In the genomic region with DNA sequence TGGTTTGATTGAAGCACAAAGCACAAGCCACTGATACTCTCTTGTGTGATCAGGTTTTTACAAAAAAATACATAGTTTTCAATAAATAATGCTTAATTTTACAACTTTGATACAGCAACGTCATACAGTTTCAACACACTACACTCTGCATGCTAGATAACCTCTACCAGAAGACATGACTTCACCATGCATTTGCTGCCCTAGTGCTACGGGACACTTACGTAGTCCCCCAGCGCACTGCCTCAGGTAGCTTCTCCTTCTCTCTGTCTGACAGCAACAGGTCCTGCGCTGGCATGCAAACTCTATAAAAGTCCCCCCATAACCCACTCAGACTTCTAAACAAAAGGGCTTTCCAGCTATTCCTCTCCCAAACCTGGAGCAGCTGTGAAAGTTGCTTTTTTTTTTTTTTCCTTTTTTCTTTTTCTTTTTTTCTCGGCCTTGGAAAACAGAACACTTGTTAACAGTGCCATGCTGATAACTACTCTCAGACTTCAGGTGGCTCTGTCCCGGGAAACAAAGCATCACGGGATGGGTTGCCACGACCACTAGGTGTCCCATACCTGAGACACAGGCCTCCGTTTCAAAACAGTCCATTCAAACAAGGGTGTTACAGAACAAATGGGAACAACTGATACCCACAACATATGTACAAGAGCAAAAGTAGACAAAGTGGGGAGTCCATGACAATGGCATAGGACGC, we compare ENCODE assay signal across 12 mouse cellular contexts. TPM values are rescaled to one million over a fixed set of nuclear protein-coding genes. Genes with fewer than 3 reads are reported as not detected.
DNase-seq lines count a peak whose midpoint lies in the region; ATAC-seq and TF ChIP-seq lines count a peak whose summit lies in the region.
"Had no signal": no experiment of that assay in that cellular context is flagged by ENCODE, and none has a peak within 500 bp of the region (broad histone marks: within the 10 kb centered on the region; RNA-seq: fewer than 3 reads in every experiment).

No protein-coding gene starts in this region.

- 70% methylated on average over 11 of the region's 11 CpGs for WGBS in intestine, postnatal 0 days
- WGBS in intestine, embryonic 16.5 days = 64% methylated on average over 11 of the region's 11 CpGs
- 59% methylated on average over 11 of the region's 11 CpGs for WGBS in embryonic facial prominence, embryonic 11.5 days
- 40% methylated on average over 11 of the region's 11 CpGs for WGBS in hindbrain, embryonic 14.5 days
- WGBS in midbrain, postnatal 0 days = 28% methylated on average over 11 of the region's 11 CpGs
- 71% methylated on average over 11 of the region's 11 CpGs for WGBS in kidney, embryonic 15.5 days

- no peak overlapping the region for H3K9ac ChIP-seq in intestine, postnatal 0 days (ENCODE audit: low read depth, low read length)
- no peak overlapping the region for H3K9ac ChIP-seq in intestine, embryonic 16.5 days (ENCODE audit: low read depth, low read length)
- H3K9ac ChIP-seq in embryonic facial prominence, embryonic 11.5 days (replicated peaks; ENCODE audit: low read length) = no peak overlapping the region; the same call in 1 of the 2 replicates
- peak overlapping the region; percentile 100 for H3K9ac ChIP-seq in hindbrain, embryonic 14.5 days
- peak overlapping the region; percentile 42; the same call in 1 of the 2 replicates for H3K9ac ChIP-seq in midbrain, postnatal 0 days (replicated peaks; ENCODE audit: low read length, poor library complexity, severe bottlenecking)
- no peak overlapping the region for H3K9ac ChIP-seq in kidney, embryonic 15.5 days

- no peaks in the 10 kb centered on the region for H3K4me1 ChIP-seq in intestine, postnatal 0 days (replicated peaks; ENCODE audit: control insufficient read depth, insufficient read depth, low read length)
- H3K4me1 ChIP-seq in intestine, embryonic 16.5 days (ENCODE audit: control insufficient read depth, insufficient read depth, low read length) = no peaks in the 10 kb centered on the region
- no peaks in the 10 kb centered on the region for H3K4me1 ChIP-seq in embryonic facial prominence, embryonic 11.5 days (ENCODE audit: control insufficient read depth, insufficient read depth, low read length)
- peaks cover 30% of the 10 kb centered on the region for H3K4me1 ChIP-seq in hindbrain, embryonic 14.5 days (replicated peaks; ENCODE audit: control insufficient read depth, insufficient read depth, low read length)
- no peaks in the 10 kb centered on the region for H3K4me1 ChIP-seq in midbrain, postnatal 0 days (ENCODE audit: insufficient read depth, low read length)
- H3K4me1 ChIP-seq in kidney, embryonic 15.5 days = 0 out of 2 replicates have a peak, but pooled peaks cover 5% of the 10 kb centered on the region

- H3K36me3 ChIP-seq in intestine, postnatal 0 days (ENCODE audit: control insufficient read depth, insufficient read depth) = no peaks in the 10 kb centered on the region
- H3K36me3 ChIP-seq in intestine, embryonic 16.5 days (ENCODE audit: control insufficient read depth, insufficient read depth, low read length) = no peaks in the 10 kb centered on the region
- H3K36me3 ChIP-seq in embryonic facial prominence, embryonic 11.5 days (replicated peaks; ENCODE audit: control insufficient read depth, insufficient read depth, low read depth, low read length) = no peaks in the 10 kb centered on the region
- H3K36me3 ChIP-seq in hindbrain, embryonic 14.5 days (replicated peaks; ENCODE audit: control insufficient read depth, insufficient read depth) = no peaks in the 10 kb centered on the region; the same call in 1 of the 2 replicates
- H3K36me3 ChIP-seq in midbrain, postnatal 0 days (ENCODE audit: insufficient read depth, low read length) = peaks cover 3% of the 10 kb centered on the region; the same call in 1 of the 2 replicates
- peaks cover 3% of the 10 kb centered on the region; the same call in 1 of the 2 replicates for H3K36me3 ChIP-seq in kidney, embryonic 15.5 days

- no peak for ATAC-seq in intestine, postnatal 0 days
- no peak for ATAC-seq in intestine, embryonic 16.5 days
- ATAC-seq in embryonic facial prominence, embryonic 11.5 days (replicated peaks; ENCODE audit: insufficient number of reproducible peaks, low FRiP score, low TSS enrichment, low read depth) = no peak
- ATAC-seq in hindbrain, embryonic 14.5 days (ENCODE audit: low FRiP score) = no peak
- ATAC-seq in midbrain, postnatal 0 days (ENCODE audit: low FRiP score) = no peak
- no peak for ATAC-seq in kidney, embryonic 15.5 days (replicated peaks; ENCODE audit: low FRiP score)
- ATAC-seq: activated CD4-positive, CD25-positive, alpha-beta regulatory T cell, adult 4 months had no signal

- no peak overlapping the region for H3K4me2 ChIP-seq in intestine, postnatal 0 days (replicated peaks; ENCODE audit: low read depth)
- H3K4me2 ChIP-seq in intestine, embryonic 16.5 days (ENCODE audit: low read depth, low read length) = no peak overlapping the region
- H3K4me2 ChIP-seq in embryonic facial prominence, embryonic 11.5 days (ENCODE audit: low read depth, low read length) = peak overlapping the region; percentile 26
- H3K4me2 ChIP-seq in hindbrain, embryonic 14.5 days (replicated peaks) = peak overlapping the region; percentile 91
- H3K4me2 ChIP-seq in midbrain, postnatal 0 days (ENCODE audit: low read depth, low read length, poor library complexity, severe bottlenecking) = peak overlapping the region; percentile 63
- no peak overlapping the region for H3K4me2 ChIP-seq in kidney, embryonic 15.5 days

- H3K27me3 ChIP-seq in intestine, postnatal 0 days (replicated peaks; ENCODE audit: control insufficient read depth, insufficient read depth, low read length) = no peaks in the 10 kb centered on the region
- H3K27me3 ChIP-seq in intestine, embryonic 16.5 days (replicated peaks; ENCODE audit: control insufficient read depth, insufficient read depth, low read length) = no peaks in the 10 kb centered on the region
- H3K27me3 ChIP-seq in embryonic facial prominence, embryonic 11.5 days (ENCODE audit: control insufficient read depth, insufficient read depth, low read length) = no peaks in the 10 kb centered on the region
- no peaks in the 10 kb centered on the region for H3K27me3 ChIP-seq in hindbrain, embryonic 14.5 days (ENCODE audit: control insufficient read depth, insufficient read depth, low read length)
- no peaks in the 10 kb centered on the region for H3K27me3 ChIP-seq in midbrain, postnatal 0 days (ENCODE audit: insufficient read depth, low read length)
- no peaks in the 10 kb centered on the region for H3K27me3 ChIP-seq in kidney, embryonic 15.5 days

- no peak overlapping the region for H3K4me3 ChIP-seq in intestine, postnatal 0 days (ENCODE audit: low read depth, low read length)
- H3K4me3 ChIP-seq in intestine, embryonic 16.5 days (ENCODE audit: low read length) = no peak overlapping the region
- H3K4me3 ChIP-seq in embryonic facial prominence, embryonic 11.5 days (ENCODE audit: low read depth, low read length) = peak overlapping the region; percentile 9; the same call in 1 of the 2 replicates
- H3K4me3 ChIP-seq in hindbrain, embryonic 14.5 days (replicated peaks; ENCODE audit: low read length) = peak overlapping the region; percentile 91
- H3K4me3 ChIP-seq in midbrain, postnatal 0 days (ENCODE audit: low read depth, low read length) = peak overlapping the region; percentile 95
- H3K4me3 ChIP-seq in kidney, embryonic 15.5 days (replicated peaks) = no peak overlapping the region

- TF ChIP-seq CTCF in intestine, postnatal 0 days (IDR thresholded peaks at IDR 0.05; ENCODE audit: low read depth) = 0 out of 2 replicates have a peak, but pooled peaks have one; percentile 21
- peak; percentile 53 for TF ChIP-seq CTCF in midbrain, postnatal 0 days (IDR thresholded peaks at IDR 0.05)

- no peaks in the 10 kb centered on the region for H3K9me3 ChIP-seq in intestine, postnatal 0 days (ENCODE audit: control insufficient read depth)
- no peaks in the 10 kb centered on the region for H3K9me3 ChIP-seq in intestine, embryonic 16.5 days (ENCODE audit: control insufficient read depth, low read length)
- H3K9me3 ChIP-seq in embryonic facial prominence, embryonic 11.5 days (replicated peaks; ENCODE audit: control insufficient read depth, low read length) = no peaks in the 10 kb centered on the region
- H3K9me3 ChIP-seq in hindbrain, embryonic 14.5 days (ENCODE audit: control insufficient read depth, low read length) = no peaks in the 10 kb centered on the region
- no peaks in the 10 kb centered on the region for H3K9me3 ChIP-seq in midbrain, postnatal 0 days (ENCODE audit: low read length)
- no peaks in the 10 kb centered on the region for H3K9me3 ChIP-seq in kidney, embryonic 15.5 days (replicated peaks)

- H3K27ac ChIP-seq in intestine, postnatal 0 days (ENCODE audit: low read depth, low read length) = no peak overlapping the region
- no peak overlapping the region for H3K27ac ChIP-seq in intestine, embryonic 16.5 days (ENCODE audit: low read length)
- 0 out of 2 replicates have a peak overlapping the region, but pooled peaks have one; percentile 16 for H3K27ac ChIP-seq in embryonic facial prominence, embryonic 11.5 days (replicated peaks; ENCODE audit: low read depth, low read length)
- peak overlapping the region; percentile 97 for H3K27ac ChIP-seq in hindbrain, embryonic 14.5 days
- H3K27ac ChIP-seq in midbrain, postnatal 0 days (ENCODE audit: low read depth, low read length) = peak overlapping the region; percentile 32; the same call in 1 of the 2 replicates
- no peak overlapping the region for H3K27ac ChIP-seq in kidney, embryonic 15.5 days
- H3K27ac ChIP-seq: macrophage had no signal

- DNase-seq in embryonic facial prominence, embryonic 11.5 days (ENCODE audit: low spot score) = no peak
- DNase-seq in hindbrain, embryonic 14.5 days (ENCODE audit: low spot score) = no peak
- DNase-seq in midbrain, postnatal 0 days (ENCODE audit: low spot score) = no peak
- DNase-seq in adipocyte (ENCODE audit: low spot score) = no peak
- DNase-seq in layer of hippocampus, adult 8-10 months (ENCODE audit: low spot score in 2 of 2) = no peak
- DNase-seq: cerebellum, adult 11-12 months had no signal

RNA-seq across cellular contexts. Expression of a gene that starts 6.9 kb away (rescaled TPM):
- 4.7 and 4.9 TPM in 2 replicates for polyA plus RNA-seq in intestine, postnatal 0 days (2015; fragmentation: Nextera tagmentation; extraction: Ambion mirVana)
- 20.9 and 23.0 TPM in 2 replicates for polyA plus RNA-seq in intestine, embryonic 16.5 days (2015; fragmentation: Nextera tagmentation; extraction: Ambion mirVana)
- polyA plus RNA-seq in embryonic facial prominence, embryonic 11.5 days (2014; fragmentation: Nextera tagmentation; extraction: Ambion mirVana) = 444 and 508 TPM in 2 replicates
- 336 and 376 TPM in 2 replicates for polyA plus RNA-seq in hindbrain, embryonic 14.5 days (2014; fragmentation: Nextera tagmentation; extraction: Ambion mirVana)
- 148 and 180 TPM in 2 replicates for total RNA-seq in midbrain, postnatal 0 days (2014; rRNA removed)
- 137 and 154 TPM in 2 replicates for polyA plus RNA-seq in midbrain, postnatal 0 days (2015; fragmentation: Nextera tagmentation; extraction: Ambion mirVana)
- total RNA-seq in layer of hippocampus, adult 8-10 months (2022) = 10 to 100 TPM in 3 of 4 experiments, 1 to 10 TPM in 1; 9.1 to 15.7 (median 11.9) TPM
- polyA plus RNA-seq in kidney, embryonic 15.5 days (2015; fragmentation: Nextera tagmentation; extraction: Ambion mirVana) = 71.1 and 77.9 TPM in 2 replicates
- total RNA-seq: hematopoietic stem cell, adult 5-6 weeks had no signal
- polyA plus RNA-seq: macrophage had no signal

Comparison
In these comparisons a context has a peak if more than half of its experiments do, and no peak if none do; other contexts are left out.
1. H3K27ac ChIP-seq: peak in embryonic facial prominence, embryonic 11.5 days (single experiment), hindbrain, embryonic 14.5 days (single experiment) and midbrain, postnatal 0 days (single experiment); none in intestine, postnatal 0 days (single experiment), intestine, embryonic 16.5 days (single experiment) and kidney, embryonic 15.5 days (single experiment).
2. H3K4me2 ChIP-seq: peak in embryonic facial prominence, embryonic 11.5 days (single experiment), hindbrain, embryonic 14.5 days (single experiment) and midbrain, postnatal 0 days (single experiment); none in intestine, postnatal 0 days (single experiment), intestine, embryonic 16.5 days (single experiment) and kidney, embryonic 15.5 days (single experiment).
3. H3K4me3 ChIP-seq: peak in embryonic facial prominence, embryonic 11.5 days (single experiment), hindbrain, embryonic 14.5 days (single experiment) and midbrain, postnatal 0 days (single experiment); none in intestine, postnatal 0 days (single experiment), intestine, embryonic 16.5 days (single experiment) and kidney, embryonic 15.5 days (single experiment).
4. H3K9ac ChIP-seq: peak in hindbrain, embryonic 14.5 days (single experiment) and midbrain, postnatal 0 days (single experiment); none in intestine, postnatal 0 days (single experiment), intestine, embryonic 16.5 days (single experiment), embryonic facial prominence, embryonic 11.5 days (single experiment) and kidney, embryonic 15.5 days (single experiment).